Comparison of ENCODE assay signal across 8 mouse cellular contexts in the genomic region with DNA sequence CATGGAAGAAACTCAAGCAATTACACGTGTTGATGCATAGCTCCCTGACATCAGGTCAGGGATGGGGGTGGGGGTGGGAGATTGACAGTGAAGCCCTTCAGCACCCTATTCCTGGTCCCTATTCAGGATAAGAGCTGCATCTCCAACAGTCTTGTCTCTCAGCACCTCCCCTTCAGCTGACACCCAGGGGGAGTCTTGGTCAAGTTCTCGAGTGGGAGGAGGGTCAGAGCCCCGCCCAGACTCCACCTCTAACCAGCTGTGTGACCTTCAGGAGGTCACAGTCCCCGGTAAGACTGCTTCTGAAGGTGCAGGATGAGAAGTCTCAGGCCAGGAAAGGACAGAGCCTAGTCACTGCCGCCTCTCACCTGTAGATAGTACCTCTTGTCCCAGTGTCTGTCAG. TPM values are rescaled to one million over a fixed set of nuclear protein-coding genes. Genes with fewer than 3 reads are reported as not detected.
DNase-seq lines count a peak whose midpoint lies in the region; ATAC-seq and TF ChIP-seq lines count a peak whose summit lies in the region.

No protein-coding gene starts in this region.

- H3K27ac ChIP-seq in heart, embryonic 12.5 days (ENCODE audit: poor library complexity, severe bottlenecking): peak overlapping the region; percentile 95
- peak overlapping the region; percentile 87 for H3K27ac ChIP-seq in kidney, postnatal 0 days
- no peak overlapping the region for H3K27ac ChIP-seq in neural tube, embryonic 12.5 days

- intact Hi-C loops in left cerebral cortex, postnatal 10 days (cut with DNase I): no loop called here

- H3K4me2 ChIP-seq in heart, embryonic 12.5 days: peak overlapping the region; percentile 77
- peak overlapping the region; percentile 89 for H3K4me2 ChIP-seq in kidney, postnatal 0 days (ENCODE audit: low read length)
- peak overlapping the region; percentile 93 for H3K4me2 ChIP-seq in neural tube, embryonic 12.5 days (replicated peaks)

- no peaks in the 10 kb centered on the region for H3K9me3 ChIP-seq in heart, embryonic 12.5 days (replicated peaks)
- H3K9me3 ChIP-seq in kidney, postnatal 0 days (replicated peaks; ENCODE audit: low read length): no peaks in the 10 kb centered on the region
- H3K9me3 ChIP-seq in neural tube, embryonic 12.5 days: no peaks in the 10 kb centered on the region

- DNase-seq in 3134 (ENCODE audit: extremely low read depth, insufficient read length, low spot score): peak; percentile 25
- DNase-seq in ES-CJ7 (ENCODE audit: low read depth, low spot score): peak; percentile 79
- no peak for DNase-seq in kidney, postnatal 0 days (ENCODE audit: low spot score)
- DNase-seq in right cerebral cortex, postnatal 36 days (ENCODE audit: low spot score in 2 of 2): no peak
- DNase-seq in right cerebral cortex, postnatal 14 days: no peak
- DNase-seq in left cerebral cortex, postnatal 10 days (ENCODE audit: extremely low spot score in 1 of 2, low spot score in 2 of 2): no peak

- TF ChIP-seq CTCF in kidney, postnatal 0 days (IDR thresholded peaks at IDR 0.05; ENCODE audit: low read depth): no peak

- no peaks in the 10 kb centered on the region for H3K27me3 ChIP-seq in heart, embryonic 12.5 days (replicated peaks)
- no peaks in the 10 kb centered on the region for H3K27me3 ChIP-seq in kidney, postnatal 0 days (ENCODE audit: insufficient read depth, low read length)
- H3K27me3 ChIP-seq in neural tube, embryonic 12.5 days (replicated peaks): no peaks in the 10 kb centered on the region

- peak overlapping the region; percentile 86 for H3K4me3 ChIP-seq in heart, embryonic 12.5 days
- H3K4me3 ChIP-seq in kidney, postnatal 0 days (replicated peaks; ENCODE audit: low read depth, low read length): peak overlapping the region; percentile 75
- peak overlapping the region; percentile 69; the same call in 1 of the 2 replicates for H3K4me3 ChIP-seq in neural tube, embryonic 12.5 days

- peak overlapping the region; percentile 95 for H3K9ac ChIP-seq in heart, embryonic 12.5 days
- H3K9ac ChIP-seq in kidney, postnatal 0 days (ENCODE audit: low read depth, low read length): peak overlapping the region; percentile 74
- no peak overlapping the region for H3K9ac ChIP-seq in neural tube, embryonic 12.5 days

- 8% methylated on average over 5 of the region's 5 CpGs for WGBS in heart, embryonic 12.5 days
- 18% methylated on average over 5 of the region's 5 CpGs for WGBS in kidney, postnatal 0 days
- WGBS in neural tube, embryonic 12.5 days: 33% methylated on average over 5 of the region's 5 CpGs

- ATAC-seq in heart, embryonic 12.5 days (ENCODE audit: insufficient number of reproducible peaks, low FRiP score): no peak
- no peak for ATAC-seq in kidney, postnatal 0 days (replicated peaks; ENCODE audit: low FRiP score, low read depth)
- no peak for ATAC-seq in neural tube, embryonic 12.5 days (ENCODE audit: low FRiP score, low read depth)

- H3K36me3 ChIP-seq in heart, embryonic 12.5 days: no peaks in the 10 kb centered on the region
- H3K36me3 ChIP-seq in kidney, postnatal 0 days (ENCODE audit: insufficient read depth, low read length): no peaks in the 10 kb centered on the region
- no peaks in the 10 kb centered on the region for H3K36me3 ChIP-seq in neural tube, embryonic 12.5 days

- peaks cover 58% of the 10 kb centered on the region for H3K4me1 ChIP-seq in heart, embryonic 12.5 days (replicated peaks)
- H3K4me1 ChIP-seq in kidney, postnatal 0 days (replicated peaks; ENCODE audit: insufficient read depth, low read length): peaks cover 37% of the 10 kb centered on the region
- peaks cover 21% of the 10 kb centered on the region for H3K4me1 ChIP-seq in neural tube, embryonic 12.5 days

RNA-seq across cellular contexts. Expression of a gene that starts 41.1 kb away (rescaled TPM):
- 215 and 227 TPM in 2 replicates for polyA plus RNA-seq in heart, embryonic 12.5 days (2016; fragmentation: Nextera tagmentation; extraction: Ambion mirVana)
- 62.6 and 68.3 TPM in 2 replicates for polyA plus RNA-seq in kidney, postnatal 0 days (2015; fragmentation: Nextera tagmentation; extraction: Ambion mirVana)
- 59.9 and 64.7 TPM in 2 replicates for polyA plus RNA-seq in neural tube, embryonic 12.5 days (2016; fragmentation: Nextera tagmentation; extraction: Ambion mirVana)
- 100 to 1,000 TPM; 309 to 314 TPM for total RNA-seq in left cerebral cortex, postnatal 10 days (2021)

Comparison
In these comparisons a context has a peak if more than half of its experiments do, and no peak if none do; other contexts are left out.
1. DNase-seq: peak in 3134 (single experiment) and ES-CJ7 (single experiment); none in kidney, postnatal 0 days (single experiment), right cerebral cortex, postnatal 36 days (0 of 2), right cerebral cortex, postnatal 14 days (single experiment) and left cerebral cortex, postnatal 10 days (0 of 2).
2. Peak in every context shown above with its lines, with median percentiles within 50 percentile points of each other: H3K4me2 ChIP-seq and H3K4me3 ChIP-seq.